Mouse (Mus musculus) embryonic facial prominence, embryonic 14.5 days (tissue): ENCODE results near the gene 1110051M20Rik. TPM values are rescaled to one million over a fixed set of nuclear protein-coding genes. Genes with fewer than 3 reads are reported as not detected.

Source experiments
- ATAC-seq: fragments of 200-750 bp; cut with Nextera tagmentation; 2 replicates; pipeline ENCODE4 v1.8.0; 2017; ENCODE audit warnings: low read depth, moderate number of reproducible peaks, moderate TSS enrichment
- DNase-seq: peaks from one replicate; pipeline ENCODE4 v3.0.0-alpha.2; 2015; ENCODE audit warnings: low spot score
- H3K27ac ChIP-seq: fragments of 300-500 bp; sonication (generic); replicated peaks from 2 replicates; pipeline ENCODE4 v1.5.1; 2014; ENCODE audit warnings: low read depth, mild to moderate bottlenecking, low read length, moderate library complexity
- H3K27me3 ChIP-seq: fragments of 300-500 bp; sonication (generic); replicated peaks from 2 replicates; pipeline ENCODE4 v1.6.1; 2014; ENCODE audit warnings: low read length; ENCODE audit not compliant: control insufficient read depth, insufficient read depth
- H3K36me3 ChIP-seq: fragments of 300-500 bp; sonication (generic); 2 replicates; pipeline ENCODE4 v1.6.1; 2014; ENCODE audit warnings: low read length, mixed read lengths; ENCODE audit not compliant: control insufficient read depth, insufficient read depth
- H3K4me1 ChIP-seq: fragments of 300-500 bp; sonication (generic); 2 replicates; pipeline ENCODE4 v1.6.1; 2014; ENCODE audit warnings: antibody characterized with exemption, low read length; ENCODE audit not compliant: control insufficient read depth, insufficient read depth
- H3K4me2 ChIP-seq: fragments of 300-500 bp; sonication (generic); 2 replicates; pipeline ENCODE4 v1.6.1; 2014; ENCODE audit warnings: low read depth, mild to moderate bottlenecking, low read length, moderate library complexity, mixed read lengths
- H3K4me3 ChIP-seq: fragments of 300-500 bp; sonication (generic); 2 replicates; pipeline ENCODE4 v1.5.1; 2014; ENCODE audit warnings: low read depth, mild to moderate bottlenecking, low read length
- H3K9ac ChIP-seq: fragments of 300-500 bp; sonication (generic); 2 replicates; pipeline ENCODE4 v1.6.1; 2014; ENCODE audit warnings: low read depth, mild to moderate bottlenecking, low read length, moderate library complexity, mixed read lengths
- H3K9me3 ChIP-seq: fragments of 300-500 bp; sonication (generic); 2 replicates; pipeline ENCODE4 v1.6.1; 2016; ENCODE audit warnings: low read length; ENCODE audit not compliant: control insufficient read depth
- WGBS: fragments of 180-500 bp; shearing (Covaris S2); extraction: QIAGEN DNeasy Blood & Tissue Kit; methylation state at CpG from one replicate; pipeline ENCODE4 v1.1.7; 2014; 5-methylcytosine and 5-hydroxymethylcytosine counted together
- polyA plus RNA-seq: library from polyadenylated mRNA; unstranded; fragments of >200 nt; fragmentation: Nextera tagmentation; extraction: Ambion mirVana; gene quantifications from 2 replicates; pipeline ENCODE4 v1.2.1, GENCODE M21; 2014

1110051M20Rik gene
- polyA plus RNA-seq, 1 experiment from 2014 or later = 56.0 TPM

- no peak overlapping the region for H3K27ac ChIP-seq
- no peak overlapping the region; the same call in 1 of the 2 replicates for H3K4me3 ChIP-seq
- peak overlapping the region; percentile 10 for H3K4me2 ChIP-seq
- no peak for ATAC-seq
- 45% methylated on average over 3 of the region's 3 CpGs for WGBS
- H3K9ac ChIP-seq = no peak overlapping the region; the same call in 1 of the 2 replicates
- H3K36me3 ChIP-seq = no peaks in the 10 kb centered on the region
- no peak for DNase-seq
- peaks cover 30% of the 10 kb centered on the region for H3K4me1 ChIP-seq
- no peaks in the 10 kb centered on the region for H3K9me3 ChIP-seq
- H3K27me3 ChIP-seq = no peaks in the 10 kb centered on the region
Measured at GRCm38 (mm10) chr2:91461341-91461740, 16.8 kb upstream of the 1110051M20Rik start.

- no peak for ATAC-seq
- H3K4me1 ChIP-seq = peaks cover 30% of the 10 kb centered on the region
- WGBS = 49% methylated on average over 7 of the region's 7 CpGs
Measured at GRCm38 (mm10) chr2:91460771-91461170, 16.3 kb upstream of the 1110051M20Rik start.

GRCm38 (mm10) chr2:91460076-91460475, 15.6 kb upstream of the 1110051M20Rik start:
- ATAC-seq = no peak
- Histone ChIP-seq H3K4me2 (peak overlapping the region; percentile 70; the same call in 1 of the 2 replicates), H3K36me3 (no peaks in the 10 kb centered on the region), H3K27ac (no peak overlapping the region), H3K9me3 (no peaks in the 10 kb centered on the region), H3K4me3 (peak overlapping the region; percentile 81; the same call in 1 of the 2 replicates), H3K9ac (no peak overlapping the region), H3K27me3 (no peaks in the 10 kb centered on the region), H3K4me1 (peaks cover 30% of the 10 kb centered on the region)
- DNase-seq = no peak
- 90% methylated on average over 6 of the region's 6 CpGs for WGBS

More at GRCm38 (mm10) chr2:91460771-91461170, 16.3 kb upstream of the 1110051M20Rik start:
- no peak overlapping the region for H3K9ac ChIP-seq
- DNase-seq = peak; percentile 44
- H3K4me3 ChIP-seq = no peak overlapping the region
- H3K27ac ChIP-seq = no peak overlapping the region
- H3K4me2 ChIP-seq = no peak overlapping the region
- no peaks in the 10 kb centered on the region for H3K36me3 ChIP-seq
- H3K27me3 ChIP-seq = no peaks in the 10 kb centered on the region
- H3K9me3 ChIP-seq = no peaks in the 10 kb centered on the region

GRCm38 (mm10) chr2:91458673-91459391, 14.3 kb upstream of the 1110051M20Rik start:
- Histone ChIP-seq H3K9me3 (no peaks in the 10 kb centered on the region), H3K36me3 (no peaks in the 10 kb centered on the region), H3K4me2 (peak overlapping the region; percentile 70), H3K4me1 (peaks cover 27% of the 10 kb centered on the region), H3K27me3 (no peaks in the 10 kb centered on the region), H3K4me3 (peak overlapping the region; percentile 81), H3K27ac (peak overlapping the region; percentile 91), H3K9ac (peak overlapping the region; percentile 90)
- peak; percentile 91 for DNase-seq
- peak; percentile 41 for ATAC-seq
- under 1% methylated on average over 32 of the region's 32 CpGs for WGBS

GRCm38 (mm10) chr2:91458252-91458672, 13.8 kb upstream of the 1110051M20Rik start:
- Histone ChIP-seq H3K9me3 (no peaks in the 10 kb centered on the region), H3K9ac (peak overlapping the region; percentile 90), H3K4me1 (peaks cover 27% of the 10 kb centered on the region), H3K4me2 (peak overlapping the region; percentile 70), H3K27ac (peak overlapping the region; percentile 91), H3K27me3 (no peaks in the 10 kb centered on the region), H3K36me3 (no peaks in the 10 kb centered on the region), H3K4me3 (peak overlapping the region; percentile 81)
- DNase-seq (peak; percentile 88), ATAC-seq (peak; percentile 11)
- 1% methylated on average over 20 of the region's 21 CpGs for WGBS

DNA sequence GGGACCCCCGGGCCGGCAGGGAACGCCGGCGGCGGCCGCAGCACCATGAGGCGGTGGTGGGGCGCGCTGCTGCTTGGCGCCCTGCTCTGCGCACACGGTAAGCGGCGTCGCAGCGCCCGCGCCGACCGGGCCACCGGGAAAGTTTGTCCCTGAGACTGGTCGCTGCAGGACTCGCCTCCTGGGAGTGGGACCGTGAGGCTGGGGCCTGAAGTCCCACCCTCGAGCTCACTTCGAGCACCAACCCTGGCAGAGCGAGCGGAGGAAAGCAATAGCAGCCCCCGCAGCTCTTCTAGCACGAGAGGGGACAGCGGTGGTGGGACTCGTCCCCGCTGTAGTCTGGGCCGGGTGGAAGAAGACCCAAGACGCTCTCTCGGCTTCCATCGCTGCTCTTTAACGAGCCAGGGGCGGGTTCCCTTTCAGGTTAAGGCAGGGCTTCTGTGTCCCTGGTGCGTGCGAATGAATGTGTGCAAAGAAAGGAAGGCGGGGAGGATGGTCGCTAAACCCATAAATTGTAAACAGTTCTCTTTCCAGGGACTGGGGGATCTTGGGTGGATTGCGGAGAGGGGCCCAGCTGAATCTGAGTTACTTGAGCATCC, 13.2 kb upstream of the 1110051M20Rik start:
- peak; percentile 38 for ATAC-seq
- WGBS = under 1% methylated on average over 40 of the region's 45 CpGs
- peak overlapping the region; percentile 81 for H3K4me3 ChIP-seq
- no peaks in the 10 kb centered on the region for H3K9me3 ChIP-seq
- DNase-seq = no peak
- no peaks in the 10 kb centered on the region for H3K27me3 ChIP-seq
- no peaks in the 10 kb centered on the region for H3K36me3 ChIP-seq
- peak overlapping the region; percentile 91 for H3K27ac ChIP-seq
- H3K4me1 ChIP-seq = peaks cover 26% of the 10 kb centered on the region
- peak overlapping the region; percentile 90 for H3K9ac ChIP-seq
- H3K4me2 ChIP-seq = peak overlapping the region; percentile 70

GRCm38 (mm10) chr2:91457259-91457655, 12.8 kb upstream of the 1110051M20Rik start, which contains the start of gene Lrp4:
Lrp4 (plus strand) TSS chr2:91457511.
- Histone ChIP-seq H3K9ac (peak within 1 kb of the TSS; percentile 90), H3K27ac (peak within 1 kb of the TSS; percentile 91), H3K4me3 (peak within 1 kb of the TSS; percentile 81), H3K27me3 (no peaks in the 10 kb centered on the region), H3K36me3 (no peaks in the 10 kb centered on the region), H3K4me2 (peak within 1 kb of the TSS; percentile 70), H3K9me3 (no peaks in the 10 kb centered on the region), H3K4me1 (peaks cover 23% of the 10 kb centered on the region)
- ATAC-seq (peak; percentile 73), DNase-seq (peak; percentile 81)
- WGBS = 0% methylated on average over 13 of the region's 36 CpGs

DNA sequence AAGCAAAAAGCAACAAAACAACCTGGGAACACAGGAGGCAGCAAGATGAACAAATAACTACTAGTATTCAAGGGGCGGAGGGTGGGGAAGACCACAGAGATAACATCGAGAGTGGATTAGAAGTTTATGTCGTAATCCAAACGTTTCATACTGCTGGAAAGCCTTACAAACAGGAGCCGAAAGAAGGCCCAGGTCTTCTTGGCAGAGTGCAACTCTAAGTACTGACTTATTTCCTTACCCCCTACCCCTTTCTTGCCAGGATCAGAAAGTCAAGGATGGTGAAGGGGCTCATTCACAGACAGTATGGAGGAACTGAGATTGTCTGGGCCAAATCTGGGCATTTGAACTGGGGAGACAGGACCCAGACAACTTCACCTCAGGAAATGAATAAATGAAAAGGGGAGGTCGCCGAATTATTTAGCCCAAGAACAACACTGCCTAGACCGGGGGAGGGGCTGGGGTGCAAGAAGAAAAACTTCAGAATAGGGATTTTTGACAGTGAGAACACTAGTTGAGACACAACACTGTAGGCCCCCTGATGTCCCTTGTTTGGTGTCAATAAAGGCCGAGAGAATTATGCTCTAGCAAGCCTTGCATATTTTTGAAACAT, 12.1 kb upstream of the 1110051M20Rik start:
- Histone ChIP-seq H3K27me3 (no peaks in the 10 kb centered on the region), H3K9ac (peak overlapping the region; percentile 90; the same call in 1 of the 2 replicates), H3K4me2 (peak overlapping the region; percentile 70), H3K4me1 (peaks cover 17% of the 10 kb centered on the region), H3K4me3 (peak overlapping the region; percentile 81), H3K36me3 (no peaks in the 10 kb centered on the region), H3K9me3 (no peaks in the 10 kb centered on the region), H3K27ac (peak overlapping the region; percentile 91)
- WGBS = 46% methylated on average over 9 of the region's 9 CpGs
- DNase-seq (no peak), ATAC-seq (no peak)
